Mouse (Mus musculus) thymus, adult 2 months (tissue): ENCODE data around the gene Cdx2.

Source experiments
- CTCF ChIP-seq: fragments of 200-500 bp; IDR thresholded peaks from 2 replicates; pipeline ENCODE4 v1.5.1; 2012; ENCODE audit warnings: mild to moderate bottlenecking, control low read depth, low read length, moderate library complexity, borderline replicate concordance; ENCODE audit not compliant: control insufficient read depth, poor library complexity, insufficient read depth; ENCODE audit errors: extremely low read depth
- POLR2A ChIP-seq: fragments of 200-500 bp; IDR thresholded peaks from 2 replicates; pipeline ENCODE4 v1.6.1; 2012; ENCODE audit warnings: mild to moderate bottlenecking, low read length, control low read depth, moderate library complexity; ENCODE audit not compliant: control insufficient read depth, poor library complexity, insufficient read depth; ENCODE audit errors: extremely low read depth

- TF ChIP-seq CTCF (no peak), POLR2A (no peak)
These were observed 15.1 kb downstream of the Cdx2 start for GRCm38 (mm10) chr5:147291764-147292505.
